Mouse (Mus musculus): ENCODE results near the gene Mlip.
"Not testable (repeated sequence)": the region's sequence is repeated elsewhere in the genome, so short reads cannot be mapped to it uniquely, and the experiment has no call there.

The Mlip gene

GRCm38 (mm10) chr9:77352432-77353175, at the start of gene Mlip:
Gene Mlip (minus strand): TSS chr9:77352969.
- DNase-seq (ENCODE audit: low spot score): no peak

GRCm38 (mm10) chr9:77399801-77400200, 47.0 kb upstream of the Mlip start:
- DNase-seq (ENCODE audit: low spot score): no peak

DNA sequence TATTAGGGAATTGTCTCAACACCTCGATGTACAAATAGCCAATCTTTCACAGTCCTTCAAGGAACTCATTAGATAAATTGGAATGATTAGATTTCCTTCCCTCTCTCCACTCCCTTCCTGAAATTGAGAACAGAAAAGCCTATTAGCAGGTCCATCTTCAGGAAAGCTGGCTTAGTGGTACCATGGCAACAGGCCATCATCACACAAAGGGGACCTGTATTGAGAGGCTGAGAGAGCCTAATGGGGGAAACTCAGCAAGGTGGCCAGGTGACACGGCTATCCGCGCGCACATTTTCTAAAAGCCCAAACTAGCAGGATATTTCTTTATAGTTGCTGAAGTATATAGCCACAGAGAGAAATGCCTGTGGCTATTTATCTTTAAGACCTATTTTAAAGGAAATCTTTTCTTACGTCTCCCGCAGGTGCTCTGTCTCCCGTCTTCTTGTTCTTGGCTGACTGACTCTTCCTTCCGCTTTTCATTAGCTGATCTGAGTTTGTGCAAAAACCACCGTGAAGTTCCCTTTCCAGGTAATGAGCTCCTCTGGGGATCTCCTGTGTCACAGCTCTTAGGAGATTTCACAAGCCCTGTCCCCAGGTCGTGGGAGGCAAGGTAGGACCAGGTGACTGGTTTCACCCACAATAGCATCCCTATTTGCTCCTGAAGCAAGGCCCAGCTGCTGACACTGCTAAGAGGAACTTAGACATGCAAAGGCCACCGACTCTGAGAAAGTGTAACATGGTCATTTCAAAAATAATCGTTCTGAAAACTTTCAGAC, 46.3 kb upstream of the Mlip start:
- no peak for DNase-seq (ENCODE audit: low spot score)

DNA sequence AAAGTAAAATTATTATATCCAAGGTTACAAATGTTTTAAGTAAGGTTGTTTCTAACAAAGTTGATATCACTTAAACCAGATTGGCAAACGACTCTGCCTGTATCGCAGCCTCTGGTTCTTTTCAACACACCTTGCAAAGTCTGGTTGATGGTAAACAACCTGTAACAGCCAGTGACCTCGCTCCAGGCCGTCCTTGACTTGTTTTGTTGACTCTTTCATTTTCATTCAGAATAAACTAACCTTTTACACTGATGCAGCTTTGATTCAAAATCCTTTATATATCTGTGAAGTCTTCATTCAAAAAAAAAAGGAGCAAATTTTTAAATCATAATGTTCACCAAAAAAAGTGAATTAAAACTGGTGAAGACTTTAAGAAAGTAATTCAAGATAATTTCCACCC, 44.3 kb upstream of the Mlip start:
- no peak for DNase-seq (ENCODE audit: low spot score)

DNA sequence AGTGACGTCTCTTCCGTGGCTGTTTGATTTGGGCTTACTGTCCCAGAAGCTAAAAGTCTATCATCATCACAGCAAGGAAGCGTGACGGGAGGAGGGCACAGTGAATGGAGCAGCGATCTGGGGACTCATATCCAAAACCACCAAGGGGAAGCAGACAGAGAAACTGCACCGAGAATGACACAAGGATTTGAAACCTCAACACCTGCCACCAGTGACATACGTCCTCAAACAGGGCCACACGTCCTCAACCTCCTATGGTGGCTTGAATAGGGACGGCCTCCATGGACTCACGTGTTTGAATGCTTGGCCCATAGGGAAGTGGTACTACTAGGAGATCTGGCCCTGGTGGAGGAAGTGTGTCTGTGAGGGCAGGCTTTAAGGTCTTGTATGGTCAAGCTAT, 38.5 kb upstream of the Mlip start:
- DNase-seq (ENCODE audit: low spot score): no peak

GRCm38 (mm10) chr9:77388956-77389355, 36.2 kb upstream of the Mlip start:
- no peak for DNase-seq (ENCODE audit: low spot score)

- DNase-seq (ENCODE audit: low spot score): peak; percentile 26
These were observed 34.0 kb upstream of the Mlip start for GRCm38 (mm10) chr9:77386751-77387150.

- no peak for DNase-seq (ENCODE audit: low spot score)
These were observed 32.8 kb upstream of the Mlip start for GRCm38 (mm10) chr9:77385611-77386010.

- DNase-seq (ENCODE audit: low spot score): no peak
These were observed 31.9 kb upstream of the Mlip start for GRCm38 (mm10) chr9:77384651-77385050.

GRCm38 (mm10) chr9:77383951-77384350, 31.2 kb upstream of the Mlip start:
- no peak for DNase-seq (ENCODE audit: low spot score)

DNA sequence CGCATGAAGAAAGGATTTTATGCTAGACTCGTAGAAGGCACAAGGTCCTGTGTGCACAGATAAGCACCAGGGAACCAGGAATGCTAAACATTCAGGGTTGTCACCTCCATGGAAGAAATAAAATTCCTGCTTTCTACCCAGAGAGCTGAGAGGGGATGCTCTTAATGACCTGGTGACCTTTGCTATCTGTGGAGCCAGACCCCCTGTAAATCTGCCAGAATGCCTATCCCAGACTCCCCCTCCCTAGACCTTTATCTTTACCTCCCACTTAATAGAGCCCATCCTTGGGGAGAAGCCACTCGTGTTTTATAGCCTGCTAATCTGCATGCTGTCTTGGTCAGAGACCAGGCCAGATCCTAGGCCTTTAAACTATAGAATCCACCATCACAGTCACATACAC, 29.7 kb upstream of the Mlip start:
- DNase-seq (ENCODE audit: low spot score): no peak

GRCm38 (mm10) chr9:77381565-77381964, 28.8 kb upstream of the Mlip start:
- DNase-seq (ENCODE audit: low spot score): peak; percentile 41

- DNase-seq (ENCODE audit: low spot score): peak; percentile 11
These were observed 26.9 kb upstream of the Mlip start for GRCm38 (mm10) chr9:77379625-77380024.

DNA sequence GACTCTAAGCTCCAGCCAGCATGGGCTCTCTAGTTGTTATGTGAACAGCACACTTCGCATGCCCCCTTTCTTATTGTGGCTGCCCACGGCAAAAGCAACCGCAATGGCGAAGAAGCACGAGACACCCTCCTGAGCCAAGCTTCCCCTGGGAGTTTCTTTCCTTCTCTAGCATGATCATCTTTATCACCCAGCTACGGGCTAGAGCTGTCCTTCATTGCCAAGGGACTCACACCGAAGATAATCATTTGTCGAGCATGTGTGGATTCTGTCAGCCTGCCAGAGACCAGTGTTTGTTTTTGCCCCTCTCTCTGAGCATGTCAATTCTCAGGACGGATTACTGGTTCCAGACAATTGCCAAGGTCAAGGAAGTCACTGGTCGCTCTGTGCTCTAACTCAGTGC, 24.9 kb upstream of the Mlip start:
- DNase-seq (ENCODE audit: low spot score): no peak

DNA sequence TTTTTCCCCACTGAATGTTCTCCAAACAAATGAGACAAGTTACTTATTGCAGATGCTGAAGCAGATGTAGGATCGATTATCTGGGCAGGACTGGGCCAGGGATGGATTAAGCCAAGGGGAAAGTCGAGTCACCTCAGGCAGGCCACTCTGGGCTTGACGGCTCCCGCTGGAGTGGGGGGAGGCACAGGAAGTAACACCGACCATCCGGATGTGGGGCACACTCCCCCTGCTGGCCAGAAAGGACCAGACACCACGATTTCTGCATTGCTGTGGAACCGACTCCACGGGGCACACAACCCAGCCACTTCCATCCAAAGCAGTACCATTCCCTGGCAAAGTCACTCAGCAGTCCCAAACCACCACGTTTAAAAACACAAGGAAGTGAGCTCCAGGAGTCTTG, 24.3 kb upstream of the Mlip start:
- no peak for DNase-seq (ENCODE audit: low spot score)

- no peak for DNase-seq (ENCODE audit: low spot score)
These were observed 23.8 kb upstream of the Mlip start for GRCm38 (mm10) chr9:77376561-77376960.

DNA sequence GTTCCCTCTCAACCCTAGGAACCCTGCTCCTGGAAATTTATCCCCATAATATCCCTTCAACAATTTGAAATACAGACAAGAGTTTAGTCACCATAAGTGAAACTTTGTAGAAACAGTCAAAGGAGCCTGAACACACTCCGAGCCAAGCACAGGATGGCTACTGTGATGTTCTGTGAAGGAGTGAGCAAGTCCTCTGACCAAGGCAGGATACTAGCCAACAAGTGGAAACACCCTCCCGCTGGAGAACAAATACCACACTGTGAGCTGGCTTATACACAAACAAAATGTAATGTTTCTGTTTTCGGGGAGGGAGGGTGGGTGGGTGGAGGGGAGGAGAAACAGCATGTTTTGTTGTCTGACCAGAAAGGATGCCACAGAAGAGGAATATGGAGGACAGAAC, 17.9 kb upstream of the Mlip start:
- DNase-seq (ENCODE audit: low spot score): no peak

DNA sequence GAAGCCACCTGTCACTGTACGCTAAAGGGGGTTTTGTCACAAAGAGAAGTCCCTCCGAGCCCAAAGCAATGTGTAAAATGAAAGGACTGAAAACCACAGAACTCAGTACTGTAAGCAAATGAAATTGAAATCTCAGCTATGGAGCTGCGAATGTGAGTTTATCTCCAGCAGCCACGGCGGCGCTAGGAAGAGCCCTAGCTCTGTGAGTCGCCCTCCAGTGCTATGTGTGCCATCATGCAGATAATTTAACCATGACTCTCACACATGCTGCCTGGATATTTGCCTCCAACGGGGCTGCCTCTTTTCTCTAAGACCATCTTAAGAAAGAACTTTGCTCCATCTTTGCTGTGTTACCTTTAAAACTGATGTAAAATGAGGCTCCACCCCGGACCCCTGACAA, 16.5 kb upstream of the Mlip start:
- DNase-seq (ENCODE audit: low spot score): no peak

GRCm38 (mm10) chr9:77364681-77365080, 11.9 kb upstream of the Mlip start:
- not testable (repeated sequence) for DNase-seq (ENCODE audit: low spot score)

GRCm38 (mm10) chr9:77362906-77363305, 10.1 kb upstream of the Mlip start:
- DNase-seq (ENCODE audit: low spot score): no peak

DNA sequence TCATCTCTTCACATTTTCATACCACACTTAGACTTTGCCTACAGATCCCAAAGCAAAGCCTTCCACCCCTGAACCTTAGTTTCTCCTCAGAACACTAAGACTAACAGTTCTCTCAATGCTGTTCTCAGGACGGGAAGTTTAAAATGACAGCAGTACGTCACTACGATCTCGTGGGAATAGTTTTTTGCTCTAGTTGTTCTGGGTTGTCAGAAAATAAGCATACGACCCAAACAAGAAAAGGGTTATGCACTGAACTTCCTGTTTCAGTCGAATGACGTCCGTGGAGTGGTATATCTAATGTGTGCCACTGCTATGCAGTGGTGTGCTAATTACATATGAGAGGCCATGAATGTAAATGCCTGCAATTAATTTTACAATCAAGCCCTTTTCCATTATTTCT, 7.9 kb upstream of the Mlip start:
- DNase-seq (ENCODE audit: low spot score): no peak

- no peak for DNase-seq (ENCODE audit: low spot score)
These were observed 6.7 kb upstream of the Mlip start for GRCm38 (mm10) chr9:77359278-77359973.

DNA sequence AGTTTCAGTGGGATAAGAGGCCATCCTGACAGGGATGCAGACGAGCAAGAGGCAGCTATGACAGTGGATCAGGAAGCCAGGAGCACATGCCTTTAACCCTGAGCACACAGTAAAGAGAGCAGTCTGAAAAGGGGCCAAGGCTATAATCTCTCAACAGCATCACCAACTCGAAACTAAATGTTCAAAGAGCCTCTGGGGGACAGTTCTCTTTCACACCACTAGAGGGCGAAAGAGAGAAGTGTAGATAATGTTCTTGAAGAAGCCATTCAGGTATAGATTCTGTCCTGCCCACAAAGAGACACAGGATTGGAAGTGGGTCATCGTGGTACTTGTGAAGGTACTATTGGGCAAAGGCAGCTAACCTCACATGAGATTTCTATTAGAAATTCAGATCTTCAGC, 1.2 kb upstream of the Mlip start:
- no peak for DNase-seq (ENCODE audit: low spot score)

Measured in MN1 (cell line).